Mouse (Mus musculus): ENCODE results near the gene Ppcdc.

GRCm38 (mm10) chr9:57386926-57387325 lies 53.0 kb downstream of the Ppcdc start:
- TF ChIP-seq CTCF (IDR thresholded peaks at IDR 0.05; ENCODE audit: control insufficient read depth, insufficient read depth, insufficient replicate concordance, low read depth, low read length) (no peak), POLR2A (IDR thresholded peaks at IDR 0.05; ENCODE audit: control insufficient read depth, low read depth, low read length) (no peak)

All from testis, adult 2 months (tissue).